Mouse (Mus musculus): ENCODE data around the gene Sdk1. TPM values are rescaled to one million over a fixed set of nuclear protein-coding genes. Genes with fewer than 3 reads are reported as not detected.

Sdk1 gene
- polyA plus RNA-seq, 1 experiment from 2014 or later: 0.76 TPM

GRCm38 (mm10) chr5:141281751-141282150 is 40.5 kb downstream of the Sdk1 start:
- WGBS: 85% methylated on average over 2 of the region's 2 CpGs
- DNase-seq (ENCODE audit: low spot score): no peak
- H3K36me3 ChIP-seq: no peaks in the 10 kb centered on the region
- H3K4me1 ChIP-seq: no peaks in the 10 kb centered on the region
- H3K9me3 ChIP-seq (replicated peaks): no peaks in the 10 kb centered on the region
- no peaks in the 10 kb centered on the region for H3K27me3 ChIP-seq (ENCODE audit: low read depth, poor library complexity, severe bottlenecking)
- H3K27ac ChIP-seq: no peak overlapping the region
- H3K4me3 ChIP-seq: no peak overlapping the region

GRCm38 (mm10) chr5:141289611-141290010 is 48.3 kb downstream of the Sdk1 start:
- no peaks in the 10 kb centered on the region for H3K9me3 ChIP-seq (replicated peaks)
- DNase-seq (ENCODE audit: low spot score): no peak
- H3K27me3 ChIP-seq (ENCODE audit: low read depth, poor library complexity, severe bottlenecking): no peaks in the 10 kb centered on the region
- H3K27ac ChIP-seq: no peak overlapping the region
- no peak overlapping the region for H3K4me3 ChIP-seq
- no peaks in the 10 kb centered on the region for H3K36me3 ChIP-seq
- H3K4me1 ChIP-seq: no peaks in the 10 kb centered on the region

GRCm38 (mm10) chr5:141295240-141295639 is 54.0 kb downstream of the Sdk1 start:
- H3K36me3 ChIP-seq: no peaks in the 10 kb centered on the region
- H3K4me1 ChIP-seq: no peaks in the 10 kb centered on the region
- DNase-seq (ENCODE audit: low spot score): no peak
- H3K27me3 ChIP-seq (ENCODE audit: low read depth, poor library complexity, severe bottlenecking): no peaks in the 10 kb centered on the region
- H3K9me3 ChIP-seq (replicated peaks): no peaks in the 10 kb centered on the region
- no peak overlapping the region for H3K4me3 ChIP-seq
- H3K27ac ChIP-seq: no peak overlapping the region
- WGBS: 91% methylated on average over 7 of the region's 7 CpGs

- Histone ChIP-seq H3K4me1 (0 out of 2 replicates have a peak, but pooled peaks cover 2% of the 10 kb centered on the region), H3K36me3 (no peaks in the 10 kb centered on the region), H3K27ac (no peak overlapping the region), H3K9me3 (replicated peaks) (no peaks in the 10 kb centered on the region), H3K27me3 (ENCODE audit: low read depth, poor library complexity, severe bottlenecking) (no peaks in the 10 kb centered on the region), H3K4me3 (no peak overlapping the region)
- no peak for DNase-seq (ENCODE audit: low spot score)
- 67% methylated on average over 4 of the region's 4 CpGs for WGBS
These were observed 61.0 kb downstream of the Sdk1 start for GRCm38 (mm10) chr5:141302287-141302694.

GRCm38 (mm10) chr5:141303746-141304145 is 62.5 kb downstream of the Sdk1 start:
- no peaks in the 10 kb centered on the region for H3K36me3 ChIP-seq
- no peak overlapping the region for H3K4me3 ChIP-seq
- H3K4me1 ChIP-seq: 0 out of 2 replicates have a peak, but pooled peaks cover 2% of the 10 kb centered on the region
- no peaks in the 10 kb centered on the region for H3K9me3 ChIP-seq (replicated peaks)
- WGBS: 69% methylated on average over 2 of the region's 2 CpGs
- no peaks in the 10 kb centered on the region for H3K27me3 ChIP-seq (ENCODE audit: low read depth, poor library complexity, severe bottlenecking)
- no peak overlapping the region for H3K27ac ChIP-seq
- no peak for DNase-seq (ENCODE audit: low spot score)

GRCm38 (mm10) chr5:141304706-141305105 is 63.4 kb downstream of the Sdk1 start:
- no peak for DNase-seq (ENCODE audit: low spot score)
- 92% methylated on average over 2 of the region's 2 CpGs for WGBS
- H3K27ac ChIP-seq: no peak overlapping the region

GRCm38 (mm10) chr5:141310641-141311040 is 69.4 kb downstream of the Sdk1 start:
- 71% methylated on average over 1 of the region's 1 CpGs for WGBS
- Histone ChIP-seq H3K36me3 (no peaks in the 10 kb centered on the region), H3K4me3 (no peak overlapping the region), H3K4me1 (no peaks in the 10 kb centered on the region), H3K27me3 (ENCODE audit: low read depth, poor library complexity, severe bottlenecking) (no peaks in the 10 kb centered on the region), H3K9me3 (replicated peaks) (no peaks in the 10 kb centered on the region), H3K27ac (no peak overlapping the region)
- no peak for DNase-seq (ENCODE audit: low spot score)

More at GRCm38 (mm10) chr5:141304706-141305105, 63.4 kb downstream of the Sdk1 start:
- Histone ChIP-seq H3K9me3 (replicated peaks) (no peaks in the 10 kb centered on the region), H3K27me3 (ENCODE audit: low read depth, poor library complexity, severe bottlenecking) (no peaks in the 10 kb centered on the region), H3K4me3 (no peak overlapping the region), H3K36me3 (no peaks in the 10 kb centered on the region), H3K4me1 (0 out of 2 replicates have a peak, but pooled peaks cover 2% of the 10 kb centered on the region)

GRCm38 (mm10) chr5:141311801-141312200 is 70.5 kb downstream of the Sdk1 start:
- Histone ChIP-seq H3K36me3 (no peaks in the 10 kb centered on the region), H3K9me3 (replicated peaks) (no peaks in the 10 kb centered on the region), H3K27me3 (ENCODE audit: low read depth, poor library complexity, severe bottlenecking) (no peaks in the 10 kb centered on the region), H3K4me3 (no peak overlapping the region), H3K4me1 (no peaks in the 10 kb centered on the region), H3K27ac (no peak overlapping the region)
- 74% methylated on average over 2 of the region's 2 CpGs for WGBS
- no peak for DNase-seq (ENCODE audit: low spot score)

- no peak overlapping the region for H3K4me3 ChIP-seq
- no peaks in the 10 kb centered on the region for H3K9me3 ChIP-seq (replicated peaks)
- H3K4me1 ChIP-seq: no peaks in the 10 kb centered on the region
- no peaks in the 10 kb centered on the region for H3K36me3 ChIP-seq
- H3K27ac ChIP-seq: no peak overlapping the region
- WGBS: 87% methylated on average over 4 of the region's 4 CpGs
- no peak for DNase-seq (ENCODE audit: low spot score)
- no peaks in the 10 kb centered on the region for H3K27me3 ChIP-seq (ENCODE audit: low read depth, poor library complexity, severe bottlenecking)
These were observed 71.0 kb downstream of the Sdk1 start for GRCm38 (mm10) chr5:141312305-141312704.

GRCm38 (mm10) chr5:141317095-141317494 is 75.8 kb downstream of the Sdk1 start:
- Histone ChIP-seq H3K36me3 (no peaks in the 10 kb centered on the region), H3K27me3 (ENCODE audit: low read depth, poor library complexity, severe bottlenecking) (no peaks in the 10 kb centered on the region), H3K27ac (no peak overlapping the region), H3K9me3 (replicated peaks) (no peaks in the 10 kb centered on the region), H3K4me1 (no peaks in the 10 kb centered on the region), H3K4me3 (no peak overlapping the region)
- WGBS: 88% methylated on average over 4 of the region's 4 CpGs
- no peak for DNase-seq (ENCODE audit: low spot score)

GRCm38 (mm10) chr5:141324910-141325309 is 83.6 kb downstream of the Sdk1 start:
- H3K36me3 ChIP-seq: no peaks in the 10 kb centered on the region
- no peaks in the 10 kb centered on the region for H3K9me3 ChIP-seq (replicated peaks)
- no peak overlapping the region for H3K27ac ChIP-seq
- no peak for DNase-seq (ENCODE audit: low spot score)
- WGBS: 91% methylated on average over 4 of the region's 4 CpGs
- H3K4me3 ChIP-seq: no peak overlapping the region
- H3K27me3 ChIP-seq (ENCODE audit: low read depth, poor library complexity, severe bottlenecking): no peaks in the 10 kb centered on the region
- no peaks in the 10 kb centered on the region for H3K4me1 ChIP-seq

GRCm38 (mm10) chr5:141344376-141344775 is 103.1 kb downstream of the Sdk1 start:
- WGBS: 93% methylated on average over 4 of the region's 4 CpGs
- DNase-seq (ENCODE audit: low spot score): no peak
- no peaks in the 10 kb centered on the region for H3K36me3 ChIP-seq
- H3K27ac ChIP-seq: no peak overlapping the region
- no peaks in the 10 kb centered on the region for H3K9me3 ChIP-seq (replicated peaks)
- H3K4me3 ChIP-seq: no peak overlapping the region
- H3K4me1 ChIP-seq: no peaks in the 10 kb centered on the region
- no peaks in the 10 kb centered on the region for H3K27me3 ChIP-seq (ENCODE audit: low read depth, poor library complexity, severe bottlenecking)

- H3K4me3 ChIP-seq: no peak overlapping the region
- no peaks in the 10 kb centered on the region for H3K27me3 ChIP-seq (ENCODE audit: low read depth, poor library complexity, severe bottlenecking)
- no peaks in the 10 kb centered on the region for H3K4me1 ChIP-seq
- no peak overlapping the region; the same call in 1 of the 2 replicates for H3K27ac ChIP-seq
- no peak for DNase-seq (ENCODE audit: low spot score)
- H3K9me3 ChIP-seq (replicated peaks): no peaks in the 10 kb centered on the region
- WGBS: 68% methylated on average over 5 of the region's 5 CpGs
- H3K36me3 ChIP-seq: no peaks in the 10 kb centered on the region
These were observed 104.2 kb downstream of the Sdk1 start for GRCm38 (mm10) chr5:141345476-141345875.

GRCm38 (mm10) chr5:141362676-141363075 is 121.4 kb downstream of the Sdk1 start:
- WGBS: 47% methylated on average over 2 of the region's 2 CpGs
- no peak for DNase-seq (ENCODE audit: low spot score)

More at GRCm38 (mm10) chr5:141362676-141363075, 121.4 kb downstream of the Sdk1 start:
- Histone ChIP-seq H3K9me3 (replicated peaks) (no peaks in the 10 kb centered on the region), H3K27ac (no peak overlapping the region), H3K36me3 (no peaks in the 10 kb centered on the region), H3K4me1 (peaks cover 5% of the 10 kb centered on the region), H3K27me3 (ENCODE audit: low read depth, poor library complexity, severe bottlenecking) (no peaks in the 10 kb centered on the region), H3K4me3 (no peak overlapping the region)
